Mouse (Mus musculus) layer of hippocampus, adult 9-11 months (tissue): ENCODE data around the gene Stxbp3.

Source experiments
- DNase-seq: peaks from one replicate; pipeline ENCODE4 v3.0.0; 2022

Gene Stxbp3

DNA sequence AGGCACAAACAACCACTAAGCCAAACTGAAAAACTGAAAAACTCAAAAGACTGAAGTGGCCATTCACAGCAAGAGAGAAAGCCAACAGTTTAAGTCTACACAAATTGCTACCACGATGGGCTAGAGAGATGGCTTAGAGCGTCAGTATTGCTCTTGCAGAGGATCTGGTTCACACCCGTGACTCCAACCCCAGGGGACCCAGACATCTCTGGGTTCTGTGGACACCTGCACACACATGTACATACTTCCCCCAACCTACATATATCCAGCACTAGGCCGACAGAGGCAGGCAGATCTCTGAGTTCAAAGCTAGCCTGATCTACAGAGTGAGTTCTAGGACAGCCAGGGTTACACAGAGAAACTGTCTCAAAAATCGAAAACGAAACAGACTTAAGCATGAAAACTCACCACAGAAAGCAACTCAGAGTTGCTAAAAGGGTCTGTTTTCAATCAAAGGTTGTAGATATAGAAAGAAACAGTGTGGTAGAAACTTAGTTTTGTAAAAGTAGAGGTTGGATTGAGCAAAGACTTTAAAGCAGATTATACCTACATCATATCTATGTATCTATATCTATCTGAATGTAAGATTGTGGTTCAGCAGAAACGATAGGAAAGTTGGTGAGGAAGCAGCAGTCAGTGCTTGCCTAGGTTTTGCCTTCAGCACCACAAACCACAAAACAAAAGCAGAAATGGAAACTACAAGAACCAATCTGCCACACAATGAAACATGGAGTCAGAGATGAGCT is 44.6 kb downstream of the Stxbp3 start:
- no peak for DNase-seq

DNA sequence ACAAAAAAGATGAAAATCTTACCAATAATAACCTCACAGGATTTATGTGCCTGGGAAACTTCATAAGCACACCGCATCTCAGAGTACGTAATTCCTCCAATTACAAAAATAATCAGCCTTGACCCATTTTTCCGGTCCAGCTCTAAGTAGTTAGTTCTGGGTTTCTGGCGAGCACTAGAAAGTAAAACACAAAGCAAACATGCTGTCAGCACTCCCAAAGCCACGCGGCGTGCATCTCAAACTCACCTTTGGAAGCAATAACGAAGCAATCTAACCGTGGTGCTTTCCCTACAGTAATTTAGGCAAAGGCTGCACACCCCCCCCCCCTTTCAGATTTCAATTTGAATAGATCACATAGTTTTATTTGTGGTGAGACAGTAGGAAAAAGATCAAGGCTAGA is 45.5 kb downstream of the Stxbp3 start:
- no peak for DNase-seq

DNA sequence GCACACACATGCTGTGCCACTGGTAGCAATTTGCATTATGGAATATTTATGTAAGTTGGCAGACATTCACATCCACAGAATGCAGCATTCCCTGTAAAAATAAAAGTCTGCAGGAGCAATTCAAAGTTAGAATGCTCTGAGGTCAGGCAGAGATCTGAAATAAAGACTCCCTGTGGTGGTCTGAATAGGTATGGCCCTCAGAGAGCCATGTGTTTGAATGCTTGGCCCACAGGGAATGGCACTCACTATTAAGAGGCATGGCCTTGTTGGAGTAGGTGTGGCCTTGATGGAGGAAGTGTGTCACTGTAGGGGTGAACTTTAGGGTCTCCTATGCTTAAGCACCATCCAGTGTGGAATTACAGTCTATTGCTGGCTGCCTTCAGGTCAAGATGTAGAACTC is 47.9 kb downstream of the Stxbp3 start:
- DNase-seq, result no peak

DNA sequence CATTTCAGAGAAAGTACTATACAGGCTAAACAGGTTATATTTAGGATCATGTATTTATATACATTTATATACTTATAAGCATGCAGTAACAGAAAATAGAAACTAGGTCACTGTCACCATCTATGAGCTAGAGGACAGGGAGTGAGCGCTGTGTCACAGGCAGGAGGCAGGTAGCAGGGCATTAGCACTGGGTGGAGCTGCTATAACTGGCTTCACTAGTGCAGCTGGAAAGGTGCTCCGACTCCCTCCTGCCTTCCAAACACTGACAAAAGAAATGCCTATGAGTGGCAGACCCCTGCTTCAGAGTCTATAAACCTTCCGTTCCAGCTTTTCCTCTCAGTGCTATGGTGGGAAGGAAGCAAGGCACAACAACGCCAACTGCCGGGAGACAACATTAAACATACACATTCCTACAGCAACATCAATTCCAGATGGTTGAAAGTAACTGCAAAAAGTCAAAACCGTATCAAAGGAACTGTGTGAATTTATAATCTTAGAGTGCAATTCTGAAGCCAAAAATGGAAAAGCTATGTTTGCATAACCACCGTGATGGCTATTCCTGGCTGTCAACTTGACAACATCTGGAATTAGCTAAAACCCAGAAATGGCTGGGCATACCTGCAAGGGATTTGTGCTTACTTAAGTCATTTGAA is 49.1 kb downstream of the Stxbp3 start:
- DNase-seq, result no peak

- no peak for DNase-seq
Observed at GRCm38 (mm10) chr3:108790499-108790898, 49.8 kb downstream of the Stxbp3 start.

- no peak for DNase-seq
Observed at GRCm38 (mm10) chr3:108789299-108789698, 51.0 kb downstream of the Stxbp3 start.

DNA sequence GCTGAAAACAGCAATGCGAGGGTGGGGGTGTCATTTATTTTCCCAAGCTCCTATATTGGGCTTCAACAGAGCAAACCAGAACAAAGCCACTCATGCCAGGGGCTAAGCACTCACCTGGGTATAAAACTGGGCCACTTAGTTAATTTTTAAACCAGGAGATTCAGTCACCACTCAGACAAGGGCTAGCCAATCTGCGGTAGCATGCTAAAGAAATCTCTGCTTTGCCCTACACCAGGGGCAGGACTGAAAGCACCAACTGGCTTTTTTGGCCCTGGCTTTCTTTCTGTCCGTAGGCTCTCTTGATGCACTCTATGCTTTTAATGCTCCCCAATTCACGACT is 51.9 kb downstream of the Stxbp3 start:
- no peak for DNase-seq

DNA sequence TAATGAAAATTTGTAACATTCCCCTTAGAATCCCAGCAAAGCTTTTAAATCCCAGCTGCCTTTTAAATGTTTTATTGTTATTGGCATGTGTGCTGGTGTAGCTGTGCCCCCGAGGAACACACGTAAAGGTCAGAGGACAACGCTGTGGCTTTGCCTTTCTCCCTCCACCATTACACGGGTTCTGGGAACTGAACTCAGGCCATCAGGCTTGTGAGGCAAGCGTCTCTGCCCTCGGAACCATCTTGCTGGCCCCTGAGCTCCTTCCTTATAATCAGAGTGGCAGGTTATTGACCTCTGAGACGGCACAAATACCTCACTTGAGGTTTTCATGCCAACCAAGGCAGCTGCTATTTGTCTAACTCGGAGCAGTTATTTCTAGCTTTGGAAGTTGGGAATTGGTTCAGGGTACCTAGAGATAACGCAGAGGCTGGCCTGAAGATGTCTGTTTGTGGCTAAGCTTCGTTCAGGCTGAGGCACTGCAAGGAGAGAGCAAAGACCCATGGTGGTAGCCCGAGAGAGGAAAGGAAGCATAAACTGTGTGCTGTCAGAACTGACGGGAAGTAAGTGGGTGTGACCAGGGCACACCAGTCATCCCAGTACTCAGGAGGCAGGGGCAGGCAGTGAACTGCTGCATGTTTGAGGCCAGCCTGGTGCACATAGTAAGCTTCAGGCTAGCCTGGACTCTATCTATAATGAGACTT is 52.4 kb downstream of the Stxbp3 start:
- no peak for DNase-seq

- DNase-seq, result no peak
Observed at GRCm38 (mm10) chr3:108786520-108786919, 53.8 kb downstream of the Stxbp3 start.

- no peak for DNase-seq
Observed at GRCm38 (mm10) chr3:108782364-108782895, 57.9 kb downstream of the Stxbp3 start.

DNA sequence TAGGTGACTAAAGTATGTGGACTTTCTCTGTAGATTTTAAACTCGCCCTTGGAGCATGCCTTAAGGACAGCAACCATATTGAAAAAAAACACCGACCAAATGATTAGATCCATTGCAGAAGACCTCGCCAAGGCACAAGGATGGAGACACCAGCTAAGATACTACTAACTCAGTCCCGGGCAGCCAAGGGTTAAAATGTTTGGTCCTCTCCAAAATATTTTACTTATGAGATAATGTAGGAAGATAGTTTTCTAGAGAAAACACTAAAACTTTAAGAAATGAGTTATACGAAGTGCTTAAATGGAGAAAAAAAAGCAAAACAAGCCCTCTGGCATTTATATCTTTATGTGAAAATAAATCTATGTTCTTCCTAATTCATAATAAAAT is 58.4 kb downstream of the Stxbp3 start:
- no peak for DNase-seq

GRCm38 (mm10) chr3:108781238-108781883 is 59.0 kb downstream of the Stxbp3 start:
- peak; percentile 85 for DNase-seq

GRCm38 (mm10) chr3:108778761-108779540 is 61.4 kb downstream of the Stxbp3 start:
- DNase-seq, result no peak

- DNase-seq, result no peak
Observed at GRCm38 (mm10) chr3:108772811-108773210, 67.5 kb downstream of the Stxbp3 start.

DNA sequence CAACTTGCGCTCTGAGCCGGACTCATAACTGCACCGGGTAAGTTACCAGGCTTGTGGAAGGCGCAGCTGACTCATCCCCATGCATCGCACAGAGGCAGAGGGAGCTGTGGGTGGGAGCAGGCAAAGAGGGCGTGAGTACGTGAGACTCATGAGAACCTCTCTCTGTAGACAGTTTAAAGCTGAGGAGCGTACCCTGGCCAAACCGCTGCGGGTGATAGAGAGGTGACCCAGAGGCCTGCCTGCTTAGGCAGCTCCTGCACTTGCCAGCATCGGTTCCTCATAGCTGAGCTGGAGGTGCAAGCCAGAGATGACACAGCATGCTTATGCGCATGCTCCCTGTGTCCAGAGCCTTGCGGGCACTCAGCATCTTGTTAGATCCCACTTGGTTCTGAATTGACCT is 68.1 kb downstream of the Stxbp3 start:
- peak; percentile 53 for DNase-seq

DNA sequence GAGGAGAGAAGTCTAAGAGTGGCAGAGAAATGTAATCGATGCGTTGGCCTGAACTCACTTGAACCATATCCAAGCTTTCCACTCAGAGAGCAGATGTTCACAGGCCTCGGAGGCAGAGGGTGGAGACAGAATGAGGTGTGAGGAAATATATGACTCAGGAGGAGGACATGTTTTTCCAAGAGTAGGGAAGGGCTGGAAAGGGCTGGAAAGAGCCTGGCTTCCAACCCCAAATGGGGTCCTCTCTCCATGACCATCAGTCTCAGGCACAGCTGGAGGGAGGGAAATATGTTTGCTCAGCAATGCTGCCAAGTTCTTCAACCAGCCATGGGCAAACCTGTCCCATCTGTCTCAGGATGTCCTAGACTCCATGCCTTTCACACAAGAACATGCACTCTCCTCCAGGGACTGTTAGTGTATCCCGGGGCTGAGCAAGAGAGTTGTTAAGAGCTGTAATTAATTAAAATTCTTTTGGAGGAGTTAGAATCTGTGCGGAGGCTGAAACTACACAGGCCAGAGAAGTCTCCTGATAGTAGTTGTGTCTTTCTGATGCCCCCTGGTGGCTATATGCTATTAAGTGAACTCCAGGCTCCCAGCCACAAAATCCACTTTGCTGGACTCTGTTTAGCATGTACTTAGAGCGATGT is 69.5 kb downstream of the Stxbp3 start:
- peak; percentile 83 for DNase-seq

DNA sequence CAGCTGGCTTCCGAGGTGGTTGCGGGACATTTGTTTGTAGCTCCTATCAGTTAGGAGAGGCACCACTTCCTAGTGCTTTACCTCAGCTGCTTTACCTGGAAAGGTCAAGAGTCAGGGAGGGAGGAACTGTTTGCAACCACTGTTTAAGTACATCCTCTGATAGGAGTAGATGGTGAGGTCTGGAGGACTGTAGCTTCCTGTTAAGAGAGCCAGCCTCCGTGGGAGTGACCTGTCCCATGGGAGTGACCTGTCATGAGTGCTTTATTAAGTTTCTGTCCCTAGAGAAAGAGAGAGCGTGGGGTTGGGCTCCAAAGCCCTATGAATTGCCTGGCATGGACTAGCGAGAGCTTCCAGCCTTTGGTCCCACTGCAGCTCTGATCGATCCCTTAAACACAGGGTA is 70.8 kb downstream of the Stxbp3 start:
- DNase-seq, result no peak

GRCm38 (mm10) chr3:108767416-108767815 is 72.9 kb downstream of the Stxbp3 start:
- no peak for DNase-seq

- DNase-seq, result no peak
Observed at GRCm38 (mm10) chr3:108766943-108767342, 73.4 kb downstream of the Stxbp3 start.

DNA sequence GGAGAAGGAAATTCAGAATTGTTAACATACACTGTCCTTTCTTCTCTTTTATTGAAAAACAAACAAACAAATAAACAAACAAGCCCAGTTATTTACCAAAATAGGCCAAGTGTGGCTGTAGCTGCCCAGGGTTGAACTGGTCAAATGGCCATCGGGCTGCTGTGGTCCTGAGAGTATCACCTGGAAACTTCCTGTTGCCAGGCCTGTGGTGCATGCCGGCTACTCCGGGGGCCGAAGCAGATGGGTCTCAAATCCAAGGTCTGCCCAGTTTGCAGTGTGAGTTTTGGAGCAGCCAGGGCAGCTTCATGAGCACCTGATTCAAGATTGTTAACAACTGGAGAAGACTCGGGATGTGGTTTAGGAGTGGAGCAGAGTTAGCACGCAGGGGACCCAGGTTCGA is 74.8 kb downstream of the Stxbp3 start:
- DNase-seq, result no peak

GRCm38 (mm10) chr3:108764976-108765375 is 75.3 kb downstream of the Stxbp3 start:
- DNase-seq, result no peak

- no peak for DNase-seq
Observed at GRCm38 (mm10) chr3:108763691-108764090, 76.6 kb downstream of the Stxbp3 start.
